Mouse (Mus musculus) midbrain, embryonic 10.5 days (tissue): ENCODE measurements around the gene Pkp3. TPM values are rescaled to one million over a fixed set of nuclear protein-coding genes. Genes with fewer than 3 reads are reported as not detected.

Experiments
- DNase-seq: peaks from one replicate; pipeline ENCODE4 v3.0.0-alpha.2; 2017; ENCODE audit warnings: low spot score
- H3K27ac ChIP-seq: fragments of 300-500 bp; sonication (generic); replicated peaks from 2 replicates; pipeline ENCODE4 v1.5.1; 2016; ENCODE audit warnings: mild to moderate bottlenecking
- H3K27me3 ChIP-seq: fragments of 300-500 bp; sonication (generic); 2 replicates; pipeline ENCODE4 v1.6.1; 2016; ENCODE audit warnings: low read depth, mild to moderate bottlenecking; ENCODE audit not compliant: poor library complexity, severe bottlenecking
- H3K36me3 ChIP-seq: fragments of 300-500 bp; sonication (generic); 2 replicates; pipeline ENCODE4 v1.6.1; 2016; ENCODE audit warnings: mild to moderate bottlenecking, moderate library complexity
- H3K4me1 ChIP-seq: fragments of 300-500 bp; sonication (generic); 2 replicates; pipeline ENCODE4 v1.6.1; 2016
- H3K4me3 ChIP-seq: fragments of 300-500 bp; sonication (generic); 2 replicates; pipeline ENCODE4 v1.5.1; 2016; ENCODE audit warnings: mild to moderate bottlenecking, moderate library complexity
- H3K9me3 ChIP-seq: fragments of 300-500 bp; sonication (generic); replicated peaks from 2 replicates; pipeline ENCODE4 v1.6.1; 2016; ENCODE audit warnings: mild to moderate bottlenecking
- WGBS: fragments of 180-500 bp; shearing (Covaris S2); methylation state at CpG from one replicate; pipeline ENCODE4 v1.1.7; 2016; 5-methylcytosine and 5-hydroxymethylcytosine counted together
- polyA plus RNA-seq: library from polyadenylated mRNA; unstranded; fragments of >200 nt; fragmentation: Nextera tagmentation; extraction: Ambion mirVana; gene quantifications from 2 replicates; pipeline ENCODE4 v1.2.1, GENCODE M21; 2016

The Pkp3 gene
- polyA plus RNA-seq, 1 experiment from 2014 or later: 2.0 TPM

GRCm38 (mm10) chr7:141103161-141103560 lies 25.1 kb downstream of the Pkp3 start:
- Histone ChIP-seq H3K27me3 (peaks cover 49% of the 10 kb centered on the region), H3K4me3 (no peak overlapping the region), H3K9me3 (no peaks in the 10 kb centered on the region), H3K27ac (no peak overlapping the region), H3K4me1 (peaks cover 12% of the 10 kb centered on the region), H3K36me3 (no peaks in the 10 kb centered on the region)
- no peak for DNase-seq
- whole genome bisulfite sequencing: 68% methylated on average over 3 of the region's 3 CpGs

GRCm38 (mm10) chr7:141115874-141116273 lies 37.9 kb downstream of the Pkp3 start:
- Histone ChIP-seq H3K27me3 (peaks cover 25% of the 10 kb centered on the region), H3K9me3 (no peaks in the 10 kb centered on the region), H3K27ac (no peak overlapping the region), H3K4me3 (no peak overlapping the region), H3K4me1 (no peaks in the 10 kb centered on the region), H3K36me3 (no peaks in the 10 kb centered on the region)
- DNase-seq: no peak
- 93% methylated on average over 9 of the region's 9 CpGs for WGBS

GRCm38 (mm10) chr7:141117636-141118035 lies 39.6 kb downstream of the Pkp3 start, which contains the start of gene Ano9:
Gene Ano9, minus strand, starts transcription at chr7:141117806.
- no peaks in the 10 kb centered on the region for H3K36me3 ChIP-seq
- 11% methylated on average over 9 of the region's 9 CpGs for WGBS
- no peak for DNase-seq
- 0 out of 2 replicates have a peak, but pooled peaks cover 3% of the 10 kb centered on the region for H3K4me1 ChIP-seq
- no peak within 1 kb of the TSS for H3K27ac ChIP-seq
- peaks cover 25% of the 10 kb centered on the region for H3K27me3 ChIP-seq
- no peak within 1 kb of the TSS for H3K4me3 ChIP-seq
- no peaks in the 10 kb centered on the region for H3K9me3 ChIP-seq

GRCm38 (mm10) chr7:141119487-141119886 lies 41.5 kb downstream of the Pkp3 start:
- no peaks in the 10 kb centered on the region for H3K9me3 ChIP-seq
- H3K27ac ChIP-seq: no peak overlapping the region
- peaks cover 25% of the 10 kb centered on the region for H3K27me3 ChIP-seq
- peaks cover 12% of the 10 kb centered on the region for H3K4me1 ChIP-seq
- no peaks in the 10 kb centered on the region for H3K36me3 ChIP-seq
- no peak for DNase-seq
- H3K4me3 ChIP-seq: no peak overlapping the region
- WGBS: 72% methylated on average over 3 of the region's 3 CpGs

DNA sequence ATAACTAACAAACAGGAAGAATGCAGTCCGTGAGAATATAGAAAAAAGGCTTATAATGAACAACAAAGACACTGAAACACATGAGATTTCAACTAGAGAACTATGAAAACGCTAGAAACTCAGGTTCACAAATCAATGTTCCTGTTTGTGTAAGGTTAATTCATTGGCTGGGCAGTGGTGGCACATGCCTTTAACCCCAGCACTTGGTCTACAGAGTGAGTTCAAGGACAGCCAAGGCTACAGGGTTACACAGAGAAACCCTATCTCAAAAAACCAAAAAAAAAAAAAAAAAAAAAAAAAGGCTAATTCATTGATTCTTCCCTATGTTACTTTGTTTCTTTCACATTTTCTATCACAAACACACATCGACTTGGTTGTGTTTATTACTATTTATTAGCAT lies 42.6 kb downstream of the Pkp3 start:
- H3K27ac ChIP-seq: no peak overlapping the region
- no peaks in the 10 kb centered on the region for H3K36me3 ChIP-seq
- peaks cover 25% of the 10 kb centered on the region for H3K27me3 ChIP-seq
- WGBS: 87% methylated on average over 3 of the region's 3 CpGs
- no peak overlapping the region for H3K4me3 ChIP-seq
- DNase-seq: no peak
- peaks cover 12% of the 10 kb centered on the region for H3K4me1 ChIP-seq
- H3K9me3 ChIP-seq: no peaks in the 10 kb centered on the region

DNA sequence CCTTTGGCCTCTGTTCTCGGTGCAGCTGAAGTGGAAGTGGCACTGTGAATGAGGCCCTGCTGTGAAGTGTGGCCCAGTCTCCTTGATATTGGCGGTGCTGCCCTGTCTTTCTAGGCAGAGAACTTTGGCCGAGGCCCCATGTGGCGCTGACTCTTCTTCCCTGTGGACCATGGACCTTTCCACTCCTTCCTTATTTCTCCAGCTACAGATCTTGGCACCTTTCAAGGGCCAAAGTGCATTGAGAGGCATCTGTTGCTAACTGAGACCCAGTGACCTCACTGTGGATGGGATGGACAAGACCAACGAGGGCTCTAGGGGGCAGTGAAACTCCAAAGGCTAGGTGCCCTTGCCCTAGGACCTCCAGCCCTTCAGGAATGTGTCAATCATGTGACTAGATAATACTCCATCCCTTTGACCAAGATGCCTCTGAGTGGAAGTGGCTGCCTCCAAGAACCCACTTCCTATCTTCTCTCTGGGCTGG lies 43.1 kb downstream of the Pkp3 start:
- Histone ChIP-seq H3K9me3 (no peaks in the 10 kb centered on the region), H3K27me3 (peaks cover 25% of the 10 kb centered on the region), H3K36me3 (no peaks in the 10 kb centered on the region), H3K27ac (no peak overlapping the region), H3K4me1 (peaks cover 12% of the 10 kb centered on the region), H3K4me3 (no peak overlapping the region)
- WGBS: 77% methylated on average over 5 of the region's 5 CpGs
- DNase-seq: no peak

DNA sequence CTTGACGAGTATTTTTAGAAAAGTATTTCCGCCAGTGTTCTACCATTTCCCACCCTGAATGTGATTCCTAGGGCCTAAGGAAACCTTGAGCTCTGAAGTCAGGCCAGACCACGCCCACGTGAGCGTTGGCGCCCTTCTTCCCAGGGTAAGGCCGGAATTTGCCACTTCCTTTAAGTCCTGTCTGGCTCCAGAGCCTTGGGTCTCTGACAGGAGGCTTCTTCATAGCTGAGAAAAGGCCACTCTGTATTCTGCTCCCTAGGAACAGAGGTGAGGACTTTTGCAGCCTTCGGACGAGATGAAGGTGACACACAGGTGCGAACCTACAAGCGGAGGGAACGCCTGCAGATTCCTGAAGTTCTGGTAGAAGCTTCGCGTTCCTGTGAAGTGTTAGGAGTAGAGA lies 44.2 kb downstream of the Pkp3 start, which contains the start of gene Ptdss2:
Gene Ptdss2 (plus strand): TSS at position 138 of the 400 bp plus-strand sequence.
- Histone ChIP-seq H3K4me3 (peak within 1 kb of the TSS; percentile 61), H3K9me3 (no peaks in the 10 kb centered on the region), H3K4me1 (peaks cover 12% of the 10 kb centered on the region), H3K27me3 (peaks cover 14% of the 10 kb centered on the region), H3K27ac (peak within 1 kb of the TSS; percentile 89), H3K36me3 (no peaks in the 10 kb centered on the region)
- peak; percentile 18 for DNase-seq
- WGBS: 54% methylated on average over 14 of the region's 14 CpGs

- WGBS: 3% methylated on average over 29 of the region's 29 CpGs
- Histone ChIP-seq H3K9me3 (no peaks in the 10 kb centered on the region), H3K4me3 (peak overlapping the region; percentile 61), H3K4me1 (peaks cover 12% of the 10 kb centered on the region), H3K27me3 (peaks cover 7% of the 10 kb centered on the region), H3K27ac (peak overlapping the region; percentile 89), H3K36me3 (no peaks in the 10 kb centered on the region)
- DNase-seq: peak; percentile 98
Observed at GRCm38 (mm10) chr7:141122689-141123516, 44.9 kb downstream of the Pkp3 start.

GRCm38 (mm10) chr7:141123517-141123856 lies 45.5 kb downstream of the Pkp3 start:
- H3K4me3 ChIP-seq: peak overlapping the region; percentile 61
- H3K27me3 ChIP-seq: peaks cover 1% of the 10 kb centered on the region; the same call in 1 of the 2 replicates
- H3K4me1 ChIP-seq: peaks cover 12% of the 10 kb centered on the region
- 2% methylated on average over 15 of the region's 15 CpGs for WGBS
- H3K36me3 ChIP-seq: no peaks in the 10 kb centered on the region
- H3K9me3 ChIP-seq: no peaks in the 10 kb centered on the region
- H3K27ac ChIP-seq: peak overlapping the region; percentile 89
- DNase-seq: no peak

- Histone ChIP-seq H3K4me3 (peak overlapping the region; percentile 83), H3K9me3 (no peaks in the 10 kb centered on the region), H3K27ac (peak overlapping the region; percentile 94), H3K36me3 (peaks cover 26% of the 10 kb centered on the region), H3K27me3 (no peaks in the 10 kb centered on the region), H3K4me1 (peaks cover 27% of the 10 kb centered on the region)
- DNase-seq: peak; percentile 96
- WGBS: under 1% methylated on average over 59 of the region's 59 CpGs
Observed at GRCm38 (mm10) chr7:141131024-141131820, 53.2 kb downstream of the Pkp3 start.

DNA sequence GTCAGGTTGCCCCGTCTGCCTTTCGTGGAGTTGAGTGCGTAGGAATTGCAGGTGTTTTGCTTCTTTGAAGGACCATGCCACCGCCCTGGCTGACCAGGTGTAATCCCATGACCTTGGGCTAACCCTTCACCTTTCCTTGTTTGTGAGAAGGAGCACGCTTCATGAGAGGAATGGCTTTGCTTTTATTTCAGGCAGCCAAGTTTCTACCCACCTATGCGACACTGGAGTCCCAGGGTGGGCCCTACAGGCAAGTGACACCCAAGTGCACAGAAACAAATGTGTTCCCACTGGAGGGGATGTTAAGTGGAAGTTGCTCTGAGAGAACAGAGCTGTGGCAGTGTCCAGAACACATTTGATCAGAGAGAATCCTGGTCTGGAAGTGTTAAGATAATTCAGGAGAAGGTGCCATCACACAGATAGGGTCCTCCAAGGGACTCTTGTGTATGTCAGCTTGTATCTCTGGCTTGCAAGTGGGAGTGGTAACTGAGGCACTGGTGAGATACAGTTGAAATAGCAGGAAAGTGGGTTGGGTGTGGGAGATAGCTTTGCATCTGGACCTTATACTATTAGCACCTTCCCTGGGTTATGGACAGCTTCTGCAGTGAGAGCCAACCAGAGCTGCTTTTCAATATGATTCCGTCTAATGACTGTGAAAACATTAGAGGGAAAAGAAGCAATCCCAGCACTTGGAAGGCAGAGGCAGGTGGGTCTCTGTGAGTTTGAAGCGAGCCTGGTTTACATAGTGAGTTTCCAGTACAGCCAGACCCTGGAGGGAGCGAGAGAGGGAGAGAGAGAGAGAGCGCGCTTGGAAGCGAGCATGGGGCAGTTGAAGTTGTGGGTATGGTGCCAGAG lies 54.1 kb downstream of the Pkp3 start:
- Histone ChIP-seq H3K4me3 (peak overlapping the region; percentile 83), H3K27me3 (no peaks in the 10 kb centered on the region), H3K9me3 (no peaks in the 10 kb centered on the region), H3K36me3 (peaks cover 35% of the 10 kb centered on the region), H3K27ac (peak overlapping the region; percentile 94), H3K4me1 (peaks cover 27% of the 10 kb centered on the region)
- 61% methylated on average over 12 of the region's 12 CpGs for WGBS
- no peak for DNase-seq
